In genomic region chr10:125809763-125810361, GRCm38 (mm10) we compare ENCODE assay signal across 14 mouse cellular contexts.
DNase-seq lines count a peak whose midpoint lies in the region; ATAC-seq and TF ChIP-seq lines count a peak whose summit lies in the region.
"Had no signal": no experiment of that assay in that cellular context is flagged by ENCODE, and none has a peak within 500 bp of the region (broad histone marks: within the 10 kb centered on the region; RNA-seq: fewer than 3 reads in every experiment).

No protein-coding gene starts in this region.

- no peak overlapping the region for H3K27ac ChIP-seq in intestine, embryonic 15.5 days
- H3K27ac ChIP-seq in intestine, embryonic 16.5 days (ENCODE audit: low read length) = no peak overlapping the region
- peak overlapping the region; percentile 55 for H3K27ac ChIP-seq in embryonic facial prominence, embryonic 14.5 days (replicated peaks; ENCODE audit: low read depth, low read length)
- peak overlapping the region; percentile 92 for H3K27ac ChIP-seq in limb, embryonic 12.5 days
- no peak overlapping the region for H3K27ac ChIP-seq in forebrain, embryonic 16.5 days (ENCODE audit: low read length)
- H3K27ac ChIP-seq: gastrocnemius, adult 2 months had no signal

- DNase-seq in Patski (ENCODE audit: low read depth, low spot score) = peak; percentile 30
- peak; percentile 57 for DNase-seq in embryonic facial prominence, embryonic 14.5 days (ENCODE audit: low spot score)
- DNase-seq in frontal cortex, postnatal 10 days (ENCODE audit: low spot score in 2 of 2) = no peak
- DNase-seq: cerebellum, adult 9-11 months; gastrocnemius, adult 2 months; lung, postnatal 10 days had no signal

- no peaks in the 10 kb centered on the region; the same call in 1 of the 2 replicates for H3K4me1 ChIP-seq in intestine, embryonic 15.5 days (replicated peaks)
- H3K4me1 ChIP-seq in intestine, embryonic 16.5 days (ENCODE audit: control insufficient read depth, insufficient read depth, low read length) = peaks cover 4% of the 10 kb centered on the region
- H3K4me1 ChIP-seq in embryonic facial prominence, embryonic 14.5 days (ENCODE audit: control insufficient read depth, insufficient read depth, low read length) = peaks cover 15% of the 10 kb centered on the region; the same call in 1 of the 2 replicates
- peaks cover 47% of the 10 kb centered on the region for H3K4me1 ChIP-seq in limb, embryonic 12.5 days (replicated peaks)
- H3K4me1 ChIP-seq in forebrain, embryonic 16.5 days (replicated peaks; ENCODE audit: control insufficient read depth, insufficient read depth, low read length) = no peaks in the 10 kb centered on the region
- H3K4me1 ChIP-seq: heart, embryonic 12.5 days had no signal

- CTCF ChIA-PET in Patski (lab: Charles Lee) = interaction anchor here (0.8 kb wide), 1 partner anchor 9 kb away, joined by 3 read pairs; no protein-coding TSS in a partner anchor

- WGBS in intestine, embryonic 15.5 days = 56% methylated on average over 8 of the region's 8 CpGs
- WGBS in intestine, embryonic 16.5 days = 54% methylated on average over 8 of the region's 8 CpGs
- WGBS in embryonic facial prominence, embryonic 14.5 days = 36% methylated on average over 8 of the region's 8 CpGs
- 13% methylated on average over 8 of the region's 8 CpGs for WGBS in limb, embryonic 12.5 days
- WGBS in forebrain, embryonic 16.5 days = 85% methylated on average over 8 of the region's 8 CpGs

- in situ Hi-C loops in Patski (cut with MboI; ENCODE audit: low pct_unique_long_range_greater_than_20kb) = no loop called here

- peak; percentile 31; the same call in 1 of the 2 replicates for ATAC-seq in intestine, embryonic 15.5 days
- no peak; the same call in 1 of the 2 replicates for ATAC-seq in intestine, embryonic 16.5 days
- peak; percentile 79 for ATAC-seq in Patski
- ATAC-seq in embryonic facial prominence, embryonic 14.5 days (ENCODE audit: low read depth) = peak; percentile 83
- ATAC-seq in limb, embryonic 12.5 days (ENCODE audit: insufficient number of reproducible peaks, insufficient read depth, low FRiP score, low TSS enrichment, low read depth) = peak; percentile 94
- ATAC-seq in forebrain, embryonic 16.5 days = no peak
- no peak for ATAC-seq in megakaryocyte, adult 5-6 weeks (ENCODE audit: poor library complexity, severe bottlenecking)

- H3K4me3 ChIP-seq in intestine, embryonic 15.5 days (replicated peaks) = no peak overlapping the region
- H3K4me3 ChIP-seq in intestine, embryonic 16.5 days (ENCODE audit: low read length) = no peak overlapping the region
- no peak overlapping the region for H3K4me3 ChIP-seq in embryonic facial prominence, embryonic 14.5 days (ENCODE audit: low read depth, low read length)
- no peak overlapping the region for H3K4me3 ChIP-seq in limb, embryonic 12.5 days (replicated peaks)
- no peak overlapping the region for H3K4me3 ChIP-seq in forebrain, embryonic 16.5 days (replicated peaks; ENCODE audit: low read length)
- H3K4me3 ChIP-seq: gastrocnemius, adult 2 months; heart, embryonic 12.5 days; myocyte had no signal

- H3K4me2 ChIP-seq in intestine, embryonic 15.5 days (replicated peaks) = no peak overlapping the region
- H3K4me2 ChIP-seq in intestine, embryonic 16.5 days (ENCODE audit: low read depth, low read length) = no peak overlapping the region
- no peak overlapping the region for H3K4me2 ChIP-seq in embryonic facial prominence, embryonic 14.5 days (ENCODE audit: low read depth, low read length)
- H3K4me2 ChIP-seq in limb, embryonic 12.5 days = peak overlapping the region; percentile 32
- no peak overlapping the region for H3K4me2 ChIP-seq in forebrain, embryonic 16.5 days (ENCODE audit: low read length)
- H3K4me2 ChIP-seq: heart, embryonic 12.5 days had no signal

- H3K36me3 ChIP-seq in intestine, embryonic 15.5 days = no peaks in the 10 kb centered on the region
- no peaks in the 10 kb centered on the region for H3K36me3 ChIP-seq in intestine, embryonic 16.5 days (ENCODE audit: control insufficient read depth, insufficient read depth, low read length)
- H3K36me3 ChIP-seq in embryonic facial prominence, embryonic 14.5 days (ENCODE audit: control insufficient read depth, insufficient read depth, low read length) = no peaks in the 10 kb centered on the region
- H3K36me3 ChIP-seq in limb, embryonic 12.5 days = no peaks in the 10 kb centered on the region
- H3K36me3 ChIP-seq in forebrain, embryonic 16.5 days (ENCODE audit: control insufficient read depth, insufficient read depth) = no peaks in the 10 kb centered on the region
- H3K36me3 ChIP-seq: G1E; heart, embryonic 12.5 days had no signal

- no peaks in the 10 kb centered on the region for H3K27me3 ChIP-seq in intestine, embryonic 15.5 days (replicated peaks)
- H3K27me3 ChIP-seq in intestine, embryonic 16.5 days (replicated peaks; ENCODE audit: control insufficient read depth, insufficient read depth, low read length) = no peaks in the 10 kb centered on the region
- no peaks in the 10 kb centered on the region for H3K27me3 ChIP-seq in Patski
- H3K27me3 ChIP-seq in embryonic facial prominence, embryonic 14.5 days (replicated peaks; ENCODE audit: control insufficient read depth, insufficient read depth, low read length) = no peaks in the 10 kb centered on the region; the same call in 1 of the 2 replicates
- no peaks in the 10 kb centered on the region for H3K27me3 ChIP-seq in limb, embryonic 12.5 days
- H3K27me3 ChIP-seq in forebrain, embryonic 16.5 days (replicated peaks; ENCODE audit: control insufficient read depth, insufficient read depth, low read length) = no peaks in the 10 kb centered on the region
- H3K27me3 ChIP-seq: heart, embryonic 12.5 days had no signal

- no peaks in the 10 kb centered on the region for H3K9me3 ChIP-seq in intestine, embryonic 15.5 days
- H3K9me3 ChIP-seq in intestine, embryonic 16.5 days (ENCODE audit: control insufficient read depth, low read length) = no peaks in the 10 kb centered on the region
- H3K9me3 ChIP-seq in embryonic facial prominence, embryonic 14.5 days (ENCODE audit: control insufficient read depth, low read length) = no peaks in the 10 kb centered on the region
- no peaks in the 10 kb centered on the region for H3K9me3 ChIP-seq in limb, embryonic 12.5 days
- no peaks in the 10 kb centered on the region for H3K9me3 ChIP-seq in forebrain, embryonic 16.5 days (ENCODE audit: control insufficient read depth, low read length)
- H3K9me3 ChIP-seq: heart, embryonic 12.5 days had no signal

- POLR2A ChIA-PET in Patski (lab: Charles Lee) = no interaction called here

- no peak for TF ChIP-seq CTCF in Patski (IDR thresholded peaks at IDR 0.05)

- no peak overlapping the region for H3K9ac ChIP-seq in intestine, embryonic 15.5 days
- no peak overlapping the region for H3K9ac ChIP-seq in intestine, embryonic 16.5 days (ENCODE audit: low read depth, low read length)
- no peak overlapping the region for H3K9ac ChIP-seq in embryonic facial prominence, embryonic 14.5 days (ENCODE audit: low read depth, low read length)
- no peak overlapping the region for H3K9ac ChIP-seq in limb, embryonic 12.5 days (replicated peaks)
- no peak overlapping the region for H3K9ac ChIP-seq in forebrain, embryonic 16.5 days (replicated peaks; ENCODE audit: low read depth, low read length)
- H3K9ac ChIP-seq: heart, embryonic 12.5 days had no signal

Comparison
In these comparisons a context has a peak if more than half of its experiments do, and no peak if none do; other contexts are left out.
1. ATAC-seq: peak in intestine, embryonic 15.5 days (single experiment), Patski (single experiment), embryonic facial prominence, embryonic 14.5 days (single experiment) and limb, embryonic 12.5 days (single experiment); none in intestine, embryonic 16.5 days (single experiment), forebrain, embryonic 16.5 days (single experiment) and megakaryocyte, adult 5-6 weeks (single experiment).
2. H3K27ac ChIP-seq: peak in embryonic facial prominence, embryonic 14.5 days (single experiment) and limb, embryonic 12.5 days (single experiment); none in intestine, embryonic 15.5 days (single experiment), intestine, embryonic 16.5 days (single experiment) and forebrain, embryonic 16.5 days (single experiment).
3. DNase-seq: peak in Patski (single experiment) and embryonic facial prominence, embryonic 14.5 days (single experiment); none in frontal cortex, postnatal 10 days (0 of 2).